Mouse (Mus musculus): ENCODE data around the gene Slc25a43.

DNA sequence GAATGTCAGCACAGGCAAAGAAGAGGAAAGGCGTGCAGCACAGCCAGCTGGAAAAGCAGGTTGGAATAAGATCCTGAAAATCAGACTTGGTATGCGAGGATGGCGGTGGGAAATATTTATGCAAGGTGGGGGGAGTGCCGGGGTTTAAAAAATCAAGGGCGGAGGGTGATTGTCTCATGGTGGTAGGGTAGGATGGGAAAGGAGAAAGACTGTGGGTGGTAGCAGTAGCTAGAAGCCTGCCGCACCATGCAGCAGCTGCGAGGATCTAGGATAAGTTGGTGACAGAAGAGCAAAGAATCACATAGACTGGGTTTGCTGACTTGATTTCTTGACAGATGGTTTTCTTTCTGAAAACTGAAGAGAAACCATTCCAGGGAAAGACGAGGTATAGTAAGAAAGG is 3.3 kb downstream of the Slc25a43 start:
- no peak for TF ChIP-seq TAL1 (IDR thresholded peaks at IDR 0.05; ENCODE audit: low read length)
- no peak for TF ChIP-seq GATA1 (IDR thresholded peaks at IDR 0.05; ENCODE audit: low read length)

All from erythroblast, embryonic 14.5 days (primary cell).